Mouse (Mus musculus): ENCODE results near the gene Psmc1. TPM values are rescaled to one million over a fixed set of nuclear protein-coding genes. Genes with fewer than 3 reads are reported as not detected.

The Psmc1 gene
- polyA plus RNA-seq, 1 experiment from 2014 or later = 196 TPM

- H3K4me1 ChIP-seq = peaks cover 34% of the 10 kb centered on the region
- no peak overlapping the region for H3K4me2 ChIP-seq
- H3K36me3 ChIP-seq = peaks cover 86% of the 10 kb centered on the region
- no peaks in the 10 kb centered on the region for H3K27me3 ChIP-seq (replicated peaks)
- no peak overlapping the region for H3K27ac ChIP-seq (replicated peaks)
- H3K4me3 ChIP-seq = no peak overlapping the region
- no peaks in the 10 kb centered on the region for H3K9me3 ChIP-seq
- no peak for ATAC-seq (ENCODE audit: extremely low read depth, insufficient number of reproducible peaks, low FRiP score, low TSS enrichment)
- no peak overlapping the region for H3K9ac ChIP-seq
- 80% methylated on average over 16 of the region's 16 CpGs for WGBS
These were observed 15.2 kb downstream of the Psmc1 start for GRCm38 (mm10) chr12:100124913-100125798.

GRCm38 (mm10) chr12:100126968-100127865, 17.3 kb downstream of the Psmc1 start:
- 43% methylated on average over 17 of the region's 17 CpGs for WGBS
- Histone ChIP-seq H3K36me3 (peaks cover 84% of the 10 kb centered on the region), H3K27me3 (replicated peaks) (no peaks in the 10 kb centered on the region), H3K4me2 (peak overlapping the region; percentile 22; the same call in 1 of the 2 replicates), H3K4me3 (no peak overlapping the region), H3K27ac (replicated peaks) (peak overlapping the region; percentile 82), H3K9me3 (no peaks in the 10 kb centered on the region), H3K9ac (peak overlapping the region; percentile 38; the same call in 1 of the 2 replicates), H3K4me1 (peaks cover 34% of the 10 kb centered on the region)
- 0 out of 2 replicates have a peak, but pooled peaks have one; percentile 43 for ATAC-seq (ENCODE audit: extremely low read depth, insufficient number of reproducible peaks, low FRiP score, low TSS enrichment)

GRCm38 (mm10) chr12:100127866-100128480, 18.0 kb downstream of the Psmc1 start:
- Histone ChIP-seq H3K9ac (peak overlapping the region; percentile 47), H3K4me1 (peaks cover 34% of the 10 kb centered on the region), H3K4me3 (no peak overlapping the region), H3K9me3 (no peaks in the 10 kb centered on the region), H3K36me3 (peaks cover 84% of the 10 kb centered on the region), H3K27me3 (replicated peaks) (no peaks in the 10 kb centered on the region), H3K27ac (replicated peaks) (peak overlapping the region; percentile 82), H3K4me2 (peak overlapping the region; percentile 22; the same call in 1 of the 2 replicates)
- peak; percentile 44; the same call in 1 of the 2 replicates for ATAC-seq (ENCODE audit: extremely low read depth, insufficient number of reproducible peaks, low FRiP score, low TSS enrichment)
- 21% methylated on average over 8 of the region's 8 CpGs for WGBS

GRCm38 (mm10) chr12:100128522-100128921, 18.6 kb downstream of the Psmc1 start:
- 51% methylated on average over 6 of the region's 6 CpGs for WGBS
- Histone ChIP-seq H3K36me3 (peaks cover 84% of the 10 kb centered on the region), H3K27ac (replicated peaks) (peak overlapping the region; percentile 82)

GRCm38 (mm10) chr12:100128961-100129360, 19.0 kb downstream of the Psmc1 start:
- no peak overlapping the region for H3K4me3 ChIP-seq
- H3K36me3 ChIP-seq = peaks cover 84% of the 10 kb centered on the region
- WGBS = 75% methylated on average over 8 of the region's 8 CpGs

More at GRCm38 (mm10) chr12:100128522-100128921, 18.6 kb downstream of the Psmc1 start:
- H3K4me1 ChIP-seq = peaks cover 34% of the 10 kb centered on the region
- no peaks in the 10 kb centered on the region for H3K27me3 ChIP-seq (replicated peaks)
- H3K9me3 ChIP-seq = no peaks in the 10 kb centered on the region
- no peak overlapping the region for H3K4me3 ChIP-seq
- peak overlapping the region; percentile 47; the same call in 1 of the 2 replicates for H3K9ac ChIP-seq
- no peak for ATAC-seq (ENCODE audit: extremely low read depth, insufficient number of reproducible peaks, low FRiP score, low TSS enrichment)
- no peak overlapping the region for H3K4me2 ChIP-seq

GRCm38 (mm10) chr12:100131167-100131566, 21.2 kb downstream of the Psmc1 start:
- H3K4me3 ChIP-seq = no peak overlapping the region
- no peak overlapping the region for H3K9ac ChIP-seq
- peaks cover 33% of the 10 kb centered on the region for H3K4me1 ChIP-seq
- no peak for ATAC-seq (ENCODE audit: extremely low read depth, insufficient number of reproducible peaks, low FRiP score, low TSS enrichment)
- no peak overlapping the region for H3K27ac ChIP-seq (replicated peaks)
- peaks cover 82% of the 10 kb centered on the region for H3K36me3 ChIP-seq
- H3K4me2 ChIP-seq = no peak overlapping the region
- no peaks in the 10 kb centered on the region for H3K9me3 ChIP-seq
- H3K27me3 ChIP-seq (replicated peaks) = no peaks in the 10 kb centered on the region
- 86% methylated on average over 9 of the region's 9 CpGs for WGBS

More at GRCm38 (mm10) chr12:100128961-100129360, 19.0 kb downstream of the Psmc1 start:
- Histone ChIP-seq H3K27me3 (replicated peaks) (no peaks in the 10 kb centered on the region), H3K4me2 (no peak overlapping the region), H3K4me1 (peaks cover 34% of the 10 kb centered on the region), H3K9ac (no peak overlapping the region), H3K27ac (replicated peaks) (peak overlapping the region; percentile 82), H3K9me3 (no peaks in the 10 kb centered on the region)
- ATAC-seq (ENCODE audit: extremely low read depth, insufficient number of reproducible peaks, low FRiP score, low TSS enrichment) = no peak

GRCm38 (mm10) chr12:100131655-100132054, 21.7 kb downstream of the Psmc1 start:
- Histone ChIP-seq H3K9ac (no peak overlapping the region), H3K36me3 (peaks cover 82% of the 10 kb centered on the region), H3K27ac (replicated peaks) (no peak overlapping the region), H3K4me2 (no peak overlapping the region), H3K4me3 (no peak overlapping the region), H3K27me3 (replicated peaks) (no peaks in the 10 kb centered on the region), H3K4me1 (peaks cover 28% of the 10 kb centered on the region), H3K9me3 (no peaks in the 10 kb centered on the region)
- ATAC-seq (ENCODE audit: extremely low read depth, insufficient number of reproducible peaks, low FRiP score, low TSS enrichment) = no peak
- WGBS = 41% methylated on average over 8 of the region's 8 CpGs

GRCm38 (mm10) chr12:100134395-100134936, 24.5 kb downstream of the Psmc1 start:
- Histone ChIP-seq H3K9me3 (no peaks in the 10 kb centered on the region), H3K27ac (replicated peaks) (no peak overlapping the region), H3K4me1 (peaks cover under 1% of the 10 kb centered on the region; the same call in 1 of the 2 replicates), H3K36me3 (peaks cover 94% of the 10 kb centered on the region), H3K27me3 (replicated peaks) (no peaks in the 10 kb centered on the region), H3K4me2 (no peak overlapping the region), H3K4me3 (no peak overlapping the region), H3K9ac (no peak overlapping the region)
- no peak for ATAC-seq (ENCODE audit: extremely low read depth, insufficient number of reproducible peaks, low FRiP score, low TSS enrichment)
- WGBS = 67% methylated on average over 11 of the region's 11 CpGs

- Histone ChIP-seq H3K9me3 (no peaks in the 10 kb centered on the region), H3K9ac (no peak overlapping the region), H3K36me3 (peaks cover 94% of the 10 kb centered on the region), H3K4me1 (no peaks in the 10 kb centered on the region), H3K27me3 (replicated peaks) (no peaks in the 10 kb centered on the region), H3K4me2 (no peak overlapping the region), H3K4me3 (no peak overlapping the region), H3K27ac (replicated peaks) (no peak overlapping the region)
- ATAC-seq (ENCODE audit: extremely low read depth, insufficient number of reproducible peaks, low FRiP score, low TSS enrichment) = no peak
- 75% methylated on average over 3 of the region's 3 CpGs for WGBS
These were observed 25.2 kb downstream of the Psmc1 start for GRCm38 (mm10) chr12:100135117-100135516.

GRCm38 (mm10) chr12:100142848-100143523, 33.0 kb downstream of the Psmc1 start:
- 80% methylated on average over 11 of the region's 11 CpGs for WGBS
- ATAC-seq (ENCODE audit: extremely low read depth, insufficient number of reproducible peaks, low FRiP score, low TSS enrichment) = no peak

More at GRCm38 (mm10) chr12:100142848-100143523, 33.0 kb downstream of the Psmc1 start:
- peaks cover 97% of the 10 kb centered on the region for H3K36me3 ChIP-seq
- H3K9me3 ChIP-seq = no peaks in the 10 kb centered on the region
- no peaks in the 10 kb centered on the region; the same call in 1 of the 2 replicates for H3K4me1 ChIP-seq
- H3K4me2 ChIP-seq = no peak overlapping the region
- no peak overlapping the region for H3K9ac ChIP-seq
- H3K27ac ChIP-seq (replicated peaks) = no peak overlapping the region
- no peaks in the 10 kb centered on the region for H3K27me3 ChIP-seq (replicated peaks)
- no peak overlapping the region for H3K4me3 ChIP-seq

Measured in heart, embryonic 13.5 days (tissue).